Mouse (Mus musculus) CH12.LX (cell line): ENCODE results near the gene Stom.

Experiments
- BHLHE40 ChIP-seq: IDR thresholded peaks from 2 replicates; pipeline ENCODE4 v1.6.1; 2011; ENCODE audit warnings: mild to moderate bottlenecking, low read depth, low read length, improper control_type of control experiment
- E2F4 ChIP-seq: IDR thresholded peaks from 2 replicates; pipeline ENCODE4 v1.6.1; 2011; ENCODE audit warnings: low read depth, low read length, improper control_type of control experiment; ENCODE audit not compliant: insufficient replicate concordance
- POLR2A ChIP-seq: IDR thresholded peaks from 2 replicates; pipeline ENCODE4 v1.6.1; 2011; ENCODE audit warnings: low read depth, mild to moderate bottlenecking, improper control_type of control experiment, low read length
- TCF12 ChIP-seq: IDR thresholded peaks from 2 replicates; pipeline ENCODE4 v1.6.1; 2014; ENCODE audit warnings: low read depth, mild to moderate bottlenecking, inconsistent platforms, low read length, improper control_type of control experiment

GRCm38 (mm10) chr2:35270531-35270984, 66.2 kb downstream of the Stom start:
- TF ChIP-seq TCF12 (0 out of 2 replicates have a peak, but pooled peaks have one; percentile 35), E2F4 (no peak), BHLHE40 (0 out of 2 replicates have a peak, but pooled peaks have one; percentile 8), POLR2A (no peak)
